Mouse (Mus musculus) CD4-positive, CD25-positive, alpha-beta regulatory T cell, adult 4 months (primary cell): ENCODE results near the gene Acsl5. TPM values are rescaled to one million over a fixed set of nuclear protein-coding genes. Genes with fewer than 3 reads are reported as not detected.

Experiments
- ATAC-seq: one replicate; pipeline ENCODE4 v1.8.0; 2017
- polyA plus RNA-seq, 2 experiments: library from polyadenylated mRNA; unstranded; fragments of 100-300 nt; shearing (Covaris generic); gene quantifications; one replicate each; pipeline ENCODE4 v1.2.1; 2017

Gene Acsl5
- polyA plus RNA-seq, 2 experiments from 2014 or later: 66.4 to 83.1 TPM

GRCm38 (mm10) chr19:55288974-55289373 lies 37.2 kb downstream of the Acsl5 start:
- no peak for ATAC-seq

GRCm38 (mm10) chr19:55290621-55291270 lies 39.0 kb downstream of the Acsl5 start:
- no peak for ATAC-seq

- no peak for ATAC-seq
Observed at GRCm38 (mm10) chr19:55292210-55292850, 40.6 kb downstream of the Acsl5 start.

- no peak for ATAC-seq
Observed at GRCm38 (mm10) chr19:55293175-55293574, 41.4 kb downstream of the Acsl5 start.

- ATAC-seq: no peak
Observed at GRCm38 (mm10) chr19:55295075-55295474, 43.3 kb downstream of the Acsl5 start.

GRCm38 (mm10) chr19:55295556-55295955 lies 43.8 kb downstream of the Acsl5 start:
- ATAC-seq: no peak

GRCm38 (mm10) chr19:55296301-55296700 lies 44.6 kb downstream of the Acsl5 start:
- ATAC-seq: no peak

GRCm38 (mm10) chr19:55297489-55297888 lies 45.8 kb downstream of the Acsl5 start:
- ATAC-seq: no peak

- no peak for ATAC-seq
Observed at GRCm38 (mm10) chr19:55297961-55298360, 46.2 kb downstream of the Acsl5 start.

GRCm38 (mm10) chr19:55299378-55299777 lies 47.6 kb downstream of the Acsl5 start:
- no peak for ATAC-seq

- ATAC-seq: no peak
Observed at GRCm38 (mm10) chr19:55300525-55300924, 48.8 kb downstream of the Acsl5 start.

- ATAC-seq: no peak
Observed at GRCm38 (mm10) chr19:55305024-55305423, 53.3 kb downstream of the Acsl5 start.

- no peak for ATAC-seq
Observed at GRCm38 (mm10) chr19:55311874-55312273, 60.1 kb downstream of the Acsl5 start.

- ATAC-seq: no peak
Observed at GRCm38 (mm10) chr19:55313649-55314048, 61.9 kb downstream of the Acsl5 start.

- ATAC-seq: peak; percentile 65
Observed at GRCm38 (mm10) chr19:55315452-55316108, 63.8 kb downstream of the Acsl5 start, which contains the start of gene Zdhhc6. Gene Zdhhc6, minus strand, starts transcription at chr19:55316032.

- ATAC-seq: peak; percentile 86
Observed at GRCm38 (mm10) chr19:55316109-55316714, 64.5 kb downstream of the Acsl5 start, which contains the start of gene Vti1a. Gene Vti1a, plus strand, starts transcription at chr19:55316295.

- ATAC-seq: no peak
Observed at GRCm38 (mm10) chr19:55316901-55317300, 65.2 kb downstream of the Acsl5 start.

- no peak for ATAC-seq
Observed at GRCm38 (mm10) chr19:55319036-55319435, 67.3 kb downstream of the Acsl5 start.

GRCm38 (mm10) chr19:55319521-55319920 lies 67.8 kb downstream of the Acsl5 start:
- no peak for ATAC-seq

- ATAC-seq: no peak
Observed at GRCm38 (mm10) chr19:55322604-55323003, 70.9 kb downstream of the Acsl5 start.

- no peak for ATAC-seq
Observed at GRCm38 (mm10) chr19:55327510-55327909, 75.8 kb downstream of the Acsl5 start.

- ATAC-seq: no peak
Observed at GRCm38 (mm10) chr19:55331776-55332175, 80.0 kb downstream of the Acsl5 start.

GRCm38 (mm10) chr19:55332641-55333268 lies 81.0 kb downstream of the Acsl5 start:
- peak; percentile 78 for ATAC-seq
